Mouse (Mus musculus) effector memory CD4-positive, alpha-beta T cell, adult 5 months (primary cell): ENCODE data around the gene Vmn1r165. TPM values are rescaled to one million over a fixed set of nuclear protein-coding genes. Genes with fewer than 3 reads are reported as not detected.

Experiments
- polyA plus RNA-seq: library from polyadenylated mRNA; unstranded; fragments of 100-300 nt; shearing (Covaris generic); gene quantifications from one replicate; pipeline ENCODE4 v1.2.1, GENCODE M21; 2017

Gene Vmn1r165
- polyA plus RNA-seq, result not detected

DNA sequence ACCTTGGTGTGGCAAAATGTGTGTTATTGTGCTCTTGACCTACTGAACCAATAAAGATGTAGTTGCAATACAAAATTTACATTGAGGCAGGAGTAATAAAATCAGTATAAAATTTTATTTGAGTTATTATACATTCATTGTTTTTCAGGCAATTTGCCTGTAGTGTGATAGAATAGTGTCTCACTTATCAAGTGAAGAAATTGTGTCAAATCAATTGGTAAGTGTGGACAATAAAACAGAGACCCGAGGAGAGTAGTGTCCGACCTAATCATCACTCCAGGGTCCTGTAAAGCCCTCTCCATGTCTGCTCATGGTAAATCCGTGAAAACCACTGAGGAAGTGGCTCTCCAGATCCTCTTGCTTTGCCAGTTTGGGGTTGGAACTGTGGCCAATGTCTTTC is at the start of gene Vmn1r165:
TSS of gene Vmn1r165 (plus strand) at position 301 of the 400 bp plus-strand sequence.

DNA sequence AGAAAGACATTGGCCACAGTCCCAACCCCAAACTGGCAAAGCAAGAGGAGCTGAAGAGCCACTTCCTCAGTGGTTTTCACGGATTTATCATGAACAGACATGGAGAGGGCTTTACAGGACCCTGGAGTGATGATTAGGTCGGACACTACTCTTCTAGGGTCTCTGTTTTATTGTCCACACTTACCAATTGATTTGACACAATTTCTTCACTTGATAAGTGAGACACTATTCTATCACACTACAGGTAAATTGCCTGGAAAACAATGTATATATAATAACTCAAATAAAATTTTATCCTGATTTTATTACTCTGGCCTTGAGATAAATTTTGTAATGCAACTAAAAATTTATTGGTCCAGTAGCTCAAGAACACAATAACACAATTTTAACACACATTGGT is 34.5 kb downstream of the Vmn1r165 start, which contains the start of gene Vmn1r166:
TSS of gene Vmn1r166 (minus strand) at position 101 of the 400 bp plus-strand sequence.

Other genes starting within 250 kb of the Vmn1r165 start
- gene Gm4214, start 232.7 kb upstream of the Vmn1r165 start, polyA plus RNA-seq, result not detected
- not detected for gene Gm4216, start 197.4 kb upstream of the Vmn1r165 start, polyA plus RNA-seq
- not detected for gene Vmn1r163, start 161.8 kb upstream of the Vmn1r165 start, polyA plus RNA-seq
- gene Gm8720, start 149.9 kb upstream of the Vmn1r165 start, polyA plus RNA-seq, result not detected
- gene Gm10662, start 72.9 kb upstream of the Vmn1r165 start, polyA plus RNA-seq, result not detected
- not detected for gene Vmn1r166, start 34.4 kb downstream of the Vmn1r165 start, polyA plus RNA-seq
- 0.40 TPM for gene Gm6902, start 61.6 kb downstream of the Vmn1r165 start, polyA plus RNA-seq
- gene Nlrp4e, start 83.9 kb downstream of the Vmn1r165 start, polyA plus RNA-seq, result not detected
- gene Nlrp5, start 168.6 kb downstream of the Vmn1r165 start, polyA plus RNA-seq, result not detected